Mouse (Mus musculus): Measurements from ENCODE around the gene Ppara. TPM values are rescaled to one million over a fixed set of nuclear protein-coding genes. Genes with fewer than 3 reads are reported as not detected.

Ppara gene
- polyA plus RNA-seq, 2 experiments: 4.4 to 6.9 TPM

DNA sequence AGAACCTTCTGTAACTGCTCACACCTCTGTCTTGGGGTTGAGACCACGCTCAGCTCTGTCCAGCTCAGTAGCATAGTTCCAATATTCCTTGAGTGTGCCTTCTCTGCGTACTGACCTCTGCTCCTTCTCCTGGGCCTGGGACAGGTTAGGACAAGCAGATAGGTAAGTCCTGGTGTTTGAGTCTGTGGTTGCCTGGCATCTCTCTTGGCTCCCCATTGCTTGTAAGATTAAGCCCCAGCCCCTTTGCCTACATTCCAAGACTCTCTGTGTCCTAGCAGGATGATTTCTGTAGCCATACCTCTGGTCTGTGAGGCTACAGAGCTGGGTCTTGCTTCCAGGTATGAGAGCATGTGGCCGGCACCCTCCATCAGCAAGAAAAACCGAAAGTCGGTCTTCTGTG lies 6.6 kb upstream of the Ppara start:
- ATAC-seq (ENCODE audit: insufficient read depth) (no peak), DNase-seq (ENCODE audit: low read depth in 3 of 3, low spot score in 3 of 3) (no peak)
- Histone ChIP-seq H3K27me3 (ENCODE audit: control insufficient read depth, insufficient read depth, low read length) (no peaks in the 10 kb centered on the region), H3K9ac (replicated peaks) (no peak overlapping the region), H3K4me1 (replicated peaks; ENCODE audit: control insufficient read depth in 2 of 2, insufficient read depth in 2 of 2, low read length in 1 of 2) (peaks cover 0 to 10% of the 10 kb centered on the region in 2 experiments; a peak in 1 of 4 replicates), H3K27ac (no peak overlapping the region), H3K9me3 (ENCODE audit: control insufficient read depth, low read length) (no peaks in the 10 kb centered on the region), H3K4me2 (ENCODE audit: low read depth) (no peak overlapping the region), H3K4me3 (ENCODE audit: insufficient read depth in 1 of 2, low read depth in 2 of 2, low read length in 2 of 2) (no peak overlapping the region), H3K36me3 (replicated peaks; ENCODE audit: control insufficient read depth, insufficient read depth, low read depth) (no peaks in the 10 kb centered on the region)
- no peak for TF ChIP-seq CTCF (IDR thresholded peaks at IDR 0.05; ENCODE audit: low read depth)
- TF ChIP-seq EP300 (IDR thresholded peaks at IDR 0.05; ENCODE audit: low read depth): no peak
- WGBS (ENCODE audit: insufficient replicate concordance): 58% methylated on average over 5 of the region's 5 CpGs

DNA sequence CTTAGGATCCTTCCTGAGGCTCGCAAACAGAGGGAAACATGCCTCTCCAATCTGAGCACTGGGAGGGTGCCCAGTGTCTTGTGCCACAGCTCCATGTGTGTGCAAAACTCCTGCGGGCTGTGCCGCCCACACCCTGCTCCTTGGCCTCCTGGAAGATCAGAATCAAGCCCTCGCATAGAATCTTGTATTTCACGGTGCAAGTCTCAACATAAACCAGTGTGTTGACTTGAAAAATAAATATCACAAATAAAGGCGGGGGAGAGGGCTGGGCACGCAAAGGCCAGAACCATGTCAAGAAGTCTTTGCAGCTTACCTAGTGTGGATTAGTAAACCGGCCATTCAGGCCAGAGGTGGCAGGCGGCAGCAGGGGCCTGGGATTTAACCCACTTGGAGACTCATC lies 5.5 kb upstream of the Ppara start:
- ATAC-seq (ENCODE audit: insufficient read depth) (no peak), DNase-seq (ENCODE audit: low read depth in 3 of 3, low spot score in 3 of 3) (no peak)
- Histone ChIP-seq H3K4me1 (replicated peaks; ENCODE audit: control insufficient read depth in 2 of 2, insufficient read depth in 2 of 2, low read length in 1 of 2) (peaks cover 0 to 12% of the 10 kb centered on the region in 2 experiments; a peak in 2 of 4 replicates), H3K4me2 (ENCODE audit: low read depth) (no peak overlapping the region), H3K36me3 (replicated peaks; ENCODE audit: control insufficient read depth, insufficient read depth, low read depth) (no peaks in the 10 kb centered on the region), H3K4me3 (ENCODE audit: insufficient read depth in 1 of 2, low read depth in 2 of 2, low read length in 2 of 2) (no peak overlapping the region), H3K9ac (replicated peaks) (no peak overlapping the region), H3K27ac (no peak overlapping the region), H3K9me3 (ENCODE audit: control insufficient read depth, low read length) (no peaks in the 10 kb centered on the region), H3K27me3 (ENCODE audit: control insufficient read depth, insufficient read depth, low read length) (peaks cover 3% of the 10 kb centered on the region; the same call in 1 of the 2 replicates)
- TF ChIP-seq CTCF (IDR thresholded peaks at IDR 0.05; ENCODE audit: low read depth) (no peak), EP300 (IDR thresholded peaks at IDR 0.05; ENCODE audit: low read depth) (no peak)
- 59% methylated on average over 9 of the region's 9 CpGs for WGBS (ENCODE audit: insufficient replicate concordance)

DNA sequence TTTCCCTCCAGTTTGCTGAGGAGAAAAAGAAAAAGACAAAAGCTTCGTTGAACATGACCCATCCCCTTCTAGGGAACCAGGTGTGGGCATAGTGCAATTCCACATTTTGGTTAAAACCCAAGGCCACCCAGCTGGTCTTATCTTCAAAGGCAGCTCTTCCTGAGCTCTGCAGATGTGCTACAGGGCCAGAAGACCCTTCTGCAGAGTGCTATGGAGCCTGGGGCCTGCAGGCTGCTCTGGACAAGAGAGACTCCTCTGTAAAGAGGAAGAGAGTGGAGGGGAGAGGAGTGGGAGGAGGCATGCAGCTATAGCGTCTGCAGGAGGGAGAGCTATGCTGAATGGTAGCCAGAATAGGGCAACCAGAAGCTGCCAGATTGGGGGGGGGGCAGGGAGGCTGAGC lies 4.8 kb upstream of the Ppara start:
- DNase-seq (ENCODE audit: low read depth in 3 of 3, low spot score in 3 of 3) (no peak), ATAC-seq (ENCODE audit: insufficient read depth) (no peak)
- H3K27me3 ChIP-seq (ENCODE audit: control insufficient read depth, insufficient read depth, low read length): peaks cover 10% of the 10 kb centered on the region
- H3K9ac ChIP-seq (replicated peaks): no peak overlapping the region
- H3K4me1 ChIP-seq (replicated peaks; ENCODE audit: control insufficient read depth in 2 of 2, insufficient read depth in 2 of 2, low read length in 1 of 2): peaks cover 0 to 13% of the 10 kb centered on the region in 2 experiments; a peak in 2 of 4 replicates
- H3K4me3 ChIP-seq (ENCODE audit: insufficient read depth in 1 of 2, low read depth in 2 of 2, low read length in 2 of 2): no peak overlapping the region
- H3K9me3 ChIP-seq (ENCODE audit: control insufficient read depth, low read length): no peaks in the 10 kb centered on the region
- H3K36me3 ChIP-seq (replicated peaks; ENCODE audit: control insufficient read depth, insufficient read depth, low read depth): no peaks in the 10 kb centered on the region
- no peak overlapping the region for H3K27ac ChIP-seq
- no peak overlapping the region for H3K4me2 ChIP-seq (ENCODE audit: low read depth)
- TF ChIP-seq CTCF (IDR thresholded peaks at IDR 0.05; ENCODE audit: low read depth) (no peak), EP300 (IDR thresholded peaks at IDR 0.05; ENCODE audit: low read depth) (no peak)
- WGBS (ENCODE audit: insufficient replicate concordance): 8% methylated on average over 2 of the region's 2 CpGs

DNA sequence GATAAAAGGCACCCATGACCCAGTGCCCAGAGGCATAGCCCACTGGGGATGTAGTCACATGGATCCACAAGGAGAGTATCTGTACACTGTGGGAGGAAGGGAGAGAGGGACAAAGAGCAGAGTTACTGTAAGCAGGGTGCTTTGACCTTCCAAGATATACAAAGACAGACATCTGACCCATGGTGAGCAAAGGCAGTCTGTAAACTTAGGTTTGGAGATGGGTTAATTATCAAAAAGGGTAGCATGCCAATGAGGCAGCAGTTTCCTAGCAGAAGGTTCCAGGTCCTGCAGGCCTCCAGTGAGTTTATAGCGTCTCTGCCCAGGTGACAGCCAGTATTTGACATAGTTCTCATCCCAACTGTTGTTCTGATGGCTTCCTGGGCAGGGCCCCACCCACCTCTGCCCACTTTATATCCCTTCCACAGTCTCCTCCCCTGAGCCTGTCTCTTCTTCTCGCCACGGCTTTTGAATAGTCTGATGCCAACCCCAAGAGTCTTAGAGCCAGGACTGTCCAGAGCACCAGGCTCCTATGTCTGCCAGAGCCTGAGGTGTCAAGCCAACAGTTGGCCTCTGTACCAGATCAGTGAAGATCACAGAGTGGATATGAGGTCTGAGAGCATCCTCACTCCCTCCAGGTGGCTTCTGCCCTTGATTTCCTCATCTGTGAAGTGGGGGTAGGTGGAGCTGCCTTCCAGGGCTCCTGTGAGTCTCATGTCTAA lies 2.7 kb upstream of the Ppara start:
- WGBS (ENCODE audit: insufficient replicate concordance): 59% methylated on average over 3 of the region's 3 CpGs
- H3K4me2 ChIP-seq (ENCODE audit: low read depth): no peak overlapping the region
- no peak for TF ChIP-seq CTCF (IDR thresholded peaks at IDR 0.05; ENCODE audit: low read depth)
- no peak for TF ChIP-seq EP300 (IDR thresholded peaks at IDR 0.05; ENCODE audit: low read depth)
- H3K9me3 ChIP-seq (ENCODE audit: control insufficient read depth, low read length): no peaks in the 10 kb centered on the region
- no peak overlapping the region for H3K9ac ChIP-seq (replicated peaks)
- H3K27ac ChIP-seq: no peak overlapping the region
- H3K4me3 ChIP-seq (ENCODE audit: insufficient read depth in 1 of 2, low read depth in 2 of 2, low read length in 2 of 2): no peak overlapping the region
- no peaks in the 10 kb centered on the region for H3K36me3 ChIP-seq (replicated peaks; ENCODE audit: control insufficient read depth, insufficient read depth, low read depth)
- no peak for DNase-seq (ENCODE audit: low read depth in 3 of 3, low spot score in 3 of 3)
- H3K4me1 ChIP-seq (replicated peaks; ENCODE audit: control insufficient read depth in 2 of 2, insufficient read depth in 2 of 2, low read length in 1 of 2): peaks cover 0 to 13% of the 10 kb centered on the region in 2 experiments; a peak in 2 of 4 replicates
- peaks cover 29% of the 10 kb centered on the region for H3K27me3 ChIP-seq (ENCODE audit: control insufficient read depth, insufficient read depth, low read length)
- ATAC-seq (ENCODE audit: insufficient read depth): no peak

DNA sequence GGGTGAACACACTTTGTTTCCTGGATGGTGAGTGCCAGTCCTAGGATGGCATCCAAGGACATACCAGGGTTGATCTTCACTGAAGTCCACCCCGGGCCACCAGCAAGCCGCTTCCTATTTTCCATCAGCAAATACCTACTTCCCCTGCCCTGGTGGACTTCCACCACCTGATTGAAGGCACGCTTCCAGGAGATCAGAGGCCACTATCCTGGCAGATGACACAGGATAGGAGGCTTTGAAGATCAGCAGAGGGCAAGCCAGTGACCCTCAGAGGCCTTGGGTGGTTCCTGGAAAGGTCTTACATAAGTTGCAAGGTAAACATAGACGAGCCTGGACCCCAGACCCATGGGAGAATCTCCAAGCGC lies 2.2 kb upstream of the Ppara start:
- Histone ChIP-seq H3K4me3 (ENCODE audit: insufficient read depth in 1 of 2, low read depth in 2 of 2, low read length in 2 of 2) (no peak overlapping the region), H3K4me2 (ENCODE audit: low read depth) (no peak overlapping the region), H3K9me3 (ENCODE audit: control insufficient read depth, low read length) (no peaks in the 10 kb centered on the region), H3K9ac (replicated peaks) (no peak overlapping the region), H3K36me3 (replicated peaks; ENCODE audit: control insufficient read depth, insufficient read depth, low read depth) (no peaks in the 10 kb centered on the region), H3K27me3 (ENCODE audit: control insufficient read depth, insufficient read depth, low read length) (peaks cover 29% of the 10 kb centered on the region), H3K4me1 (replicated peaks; ENCODE audit: control insufficient read depth in 2 of 2, insufficient read depth in 2 of 2, low read length in 1 of 2) (peaks cover 0 to 13% of the 10 kb centered on the region in 2 experiments; a peak in 2 of 4 replicates), H3K27ac (no peak overlapping the region)
- DNase-seq (ENCODE audit: low read depth in 3 of 3, low spot score in 3 of 3) (no peak), ATAC-seq (ENCODE audit: insufficient read depth) (no peak)
- 43% methylated on average over 5 of the region's 5 CpGs for WGBS (ENCODE audit: insufficient replicate concordance)
- TF ChIP-seq EP300 (IDR thresholded peaks at IDR 0.05; ENCODE audit: low read depth): no peak
- no peak for TF ChIP-seq CTCF (IDR thresholded peaks at IDR 0.05; ENCODE audit: low read depth)

Data from liver, embryonic 14.5 days (tissue).